Mouse (Mus musculus) cerebellum, postnatal 36 days (tissue): ENCODE results near the gene Gpr107.
A peak's percentile ranks its signal among the peaks of the same experiment; 100 is the strongest.

Experiments used
- DNase-seq, 2 experiments: peaks; one replicate each; pipeline ENCODE4 v3.0.0; 2021 to 2022; ENCODE audit warnings: mixed read lengths in 2 of 2

The Gpr107 gene

GRCm38 (mm10) chr2:31127899-31128298 lies 24.2 kb upstream of the Gpr107 start:
- DNase-seq = peak in 1 of 2 experiments; percentile 29

- DNase-seq = peak in 1 of 2 experiments; percentile 24
These were observed 22.2 kb upstream of the Gpr107 start for GRCm38 (mm10) chr2:31129742-31130518.

- DNase-seq = no peak
These were observed 21.3 kb upstream of the Gpr107 start for GRCm38 (mm10) chr2:31130815-31131299.

GRCm38 (mm10) chr2:31132682-31133081 lies 19.4 kb upstream of the Gpr107 start:
- peak; percentile 59 to 64 for DNase-seq

GRCm38 (mm10) chr2:31133981-31134380 lies 18.1 kb upstream of the Gpr107 start:
- DNase-seq = no peak

GRCm38 (mm10) chr2:31135512-31135931 lies 16.6 kb upstream of the Gpr107 start:
- peak; percentile 40 to 45 for DNase-seq

- peak; percentile 28 to 29 for DNase-seq
These were observed 15.8 kb upstream of the Gpr107 start for GRCm38 (mm10) chr2:31136338-31136737.

- DNase-seq = peak; percentile 18 to 21
These were observed 15.0 kb upstream of the Gpr107 start for GRCm38 (mm10) chr2:31137018-31137590.

- DNase-seq = peak; percentile 33 to 47
These were observed 12.9 kb upstream of the Gpr107 start for GRCm38 (mm10) chr2:31139174-31139632.

- DNase-seq = peak in 1 of 2 experiments; percentile 32
These were observed 11.9 kb upstream of the Gpr107 start for GRCm38 (mm10) chr2:31139991-31140771.

GRCm38 (mm10) chr2:31140772-31141073 lies 11.4 kb upstream of the Gpr107 start:
- no peak for DNase-seq

- DNase-seq = peak; percentile 60 to 61
These were observed 10.8 kb upstream of the Gpr107 start for GRCm38 (mm10) chr2:31141074-31141866.

- DNase-seq = peak; percentile 83 to 88
These were observed 10.2 kb upstream of the Gpr107 start, which contains the start of gene Fnbp1 for GRCm38 (mm10) chr2:31141867-31142454. Fnbp1 (minus strand) TSS chr2:31142008.

GRCm38 (mm10) chr2:31142505-31142904 lies 9.6 kb upstream of the Gpr107 start:
- no peak for DNase-seq

- no peak for DNase-seq
These were observed 8.8 kb upstream of the Gpr107 start for GRCm38 (mm10) chr2:31143326-31143725.

GRCm38 (mm10) chr2:31143768-31144695 lies 8.1 kb upstream of the Gpr107 start:
- DNase-seq = no peak

- DNase-seq = no peak
These were observed 7.2 kb upstream of the Gpr107 start for GRCm38 (mm10) chr2:31144901-31145300.

- DNase-seq = no peak
These were observed 5.1 kb upstream of the Gpr107 start for GRCm38 (mm10) chr2:31147054-31147453.

- no peak for DNase-seq
These were observed 1.4 kb upstream of the Gpr107 start for GRCm38 (mm10) chr2:31150762-31151161.

- no peak for DNase-seq
These were observed 4.7 kb downstream of the Gpr107 start for GRCm38 (mm10) chr2:31156846-31157245.
